Comparison of ENCODE assay signal across 14 mouse cellular contexts in the genomic region with DNA sequence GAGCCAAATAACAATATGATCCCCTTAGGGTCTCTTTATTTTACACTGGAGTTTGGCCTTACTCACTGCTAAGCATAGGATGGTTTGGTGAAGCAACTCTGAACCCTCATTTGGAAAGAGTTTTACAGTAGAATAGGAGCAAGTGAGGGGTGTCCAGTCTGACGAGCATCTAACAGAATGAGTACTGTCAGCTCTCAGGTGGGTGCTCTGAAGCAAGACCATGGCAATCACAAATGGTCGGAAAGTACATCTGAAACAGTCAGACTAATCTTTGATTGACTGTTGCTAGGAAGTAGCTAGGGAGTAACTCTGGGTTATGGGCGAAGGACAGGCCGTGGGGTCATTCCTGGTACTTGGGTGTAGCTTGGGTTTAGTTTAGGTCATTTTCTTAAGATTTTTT. TPM values are rescaled to one million over a fixed set of nuclear protein-coding genes. Genes with fewer than 3 reads are reported as not detected.
"Had no signal": no experiment of that assay in that cellular context is flagged by ENCODE, and none has a peak within 500 bp of the region (broad histone marks: within the 10 kb centered on the region; RNA-seq: fewer than 3 reads in every experiment).

No protein-coding gene starts in this region.

RNA-seq across cellular contexts. Expression of a gene that starts 6.5 kb away (rescaled TPM):
- total RNA-seq: neutrophil, adult 5-6 weeks had no signal
- polyA plus RNA-seq: neural tube, embryonic 11.5 days; neural tube, embryonic 12.5 days; neural tube, embryonic 13.5 days; neural tube, embryonic 14.5 days; neural tube, embryonic 15.5 days; small intestine, adult 2 months; spleen, adult 2 months; stomach, embryonic 14.5 days; stomach, embryonic 15.5 days; stomach, embryonic 16.5 days; stomach, postnatal 0 days; testis, adult 2 months; urinary bladder, adult 2 months had no signal
